Mouse (Mus musculus) intestine, embryonic 15.5 days (tissue): ENCODE measurements at regions not wholly inside any gene's neighbourhood (a gene's known extent, or its start where the extent isn't known, plus 50 kb on each side); places are given as distances from the start of the nearest gene placed in this dataset.
A peak's percentile ranks its signal among the peaks of the same experiment; 100 is the strongest.

Experiments used
- ATAC-seq: fragments of 200-750 bp; cut with Nextera tagmentation; 2 replicates; pipeline ENCODE4 v1.8.0; 2017; ENCODE audit warnings: moderate TSS enrichment, moderate library complexity
- H3K27ac ChIP-seq: fragments of 300-500 bp; sonication (generic); 2 replicates; pipeline ENCODE4 v1.5.1; 2015; ENCODE audit warnings: mild to moderate bottlenecking, inconsistent platforms
- H3K27me3 ChIP-seq: fragments of 300-500 bp; sonication (generic); replicated peaks from 2 replicates; pipeline ENCODE4 v1.6.1; 2015; ENCODE audit warnings: inconsistent platforms
- H3K36me3 ChIP-seq: fragments of 300-500 bp; sonication (generic); 2 replicates; pipeline ENCODE4 v1.6.1; 2015; ENCODE audit warnings: inconsistent platforms
- H3K4me1 ChIP-seq: fragments of 300-500 bp; sonication (generic); replicated peaks from 2 replicates; pipeline ENCODE4 v1.6.1; 2015; ENCODE audit warnings: inconsistent platforms
- H3K4me2 ChIP-seq: fragments of 300-500 bp; sonication (generic); replicated peaks from 2 replicates; pipeline ENCODE4 v1.6.1; 2015; ENCODE audit warnings: mild to moderate bottlenecking, inconsistent platforms
- H3K4me3 ChIP-seq: fragments of 300-500 bp; sonication (generic); replicated peaks from 2 replicates; pipeline ENCODE4 v1.5.1; 2015; ENCODE audit warnings: inconsistent platforms
- H3K9ac ChIP-seq: fragments of 300-500 bp; sonication (generic); 2 replicates; pipeline ENCODE4 v1.6.1; 2015; ENCODE audit warnings: inconsistent platforms
- H3K9me3 ChIP-seq: fragments of 300-500 bp; sonication (generic); 2 replicates; pipeline ENCODE4 v1.6.1; 2016; ENCODE audit warnings: inconsistent platforms
- WGBS: fragments of 180-500 bp; shearing (Covaris S2); methylation state at CpG from one replicate; pipeline ENCODE4 v1.1.7; 2015; 5-methylcytosine and 5-hydroxymethylcytosine counted together

DNA sequence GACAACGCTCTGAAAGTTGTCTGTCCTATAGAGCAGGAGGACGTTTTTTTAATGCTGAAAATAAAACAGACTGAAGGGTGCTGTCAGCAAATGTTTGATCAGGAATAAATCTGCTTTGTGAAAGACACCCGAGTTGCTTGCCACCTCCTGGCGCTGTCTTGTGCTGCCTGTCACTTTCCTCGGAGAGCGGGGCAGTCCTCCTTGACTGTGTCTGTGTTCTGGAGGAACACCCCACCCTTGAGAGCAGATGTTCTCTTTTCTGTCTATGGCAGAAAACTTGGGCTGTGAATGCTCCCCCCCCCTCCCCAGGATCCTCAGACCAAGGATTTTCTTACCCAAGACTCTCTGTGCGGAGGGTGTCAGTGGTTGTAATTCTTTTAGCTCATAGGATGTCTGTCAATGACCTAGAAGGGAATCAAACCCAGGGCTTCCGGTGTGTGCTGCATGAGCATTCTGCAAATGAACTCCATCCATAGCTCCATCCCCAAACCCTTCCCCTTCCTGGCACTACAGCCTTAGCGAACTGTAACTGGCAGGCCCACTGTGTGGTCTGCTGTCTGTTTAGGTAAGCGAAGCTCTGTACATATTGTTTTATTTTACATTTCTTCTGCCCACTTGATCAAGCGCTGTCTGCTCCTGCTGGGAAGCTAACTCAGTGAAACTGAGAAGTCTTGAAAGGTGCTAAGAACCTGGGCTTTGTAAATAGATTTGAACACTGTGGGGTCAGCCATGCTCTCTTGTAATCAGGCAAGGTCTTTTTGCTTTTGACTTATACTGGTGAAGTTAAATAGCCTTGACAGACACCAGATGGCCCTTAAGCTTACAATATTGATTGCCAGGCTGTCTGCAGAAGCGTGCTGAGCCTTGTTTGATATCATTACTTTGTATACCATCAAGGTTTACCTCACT lies 53.0 kb upstream of the Bach1 start:
- Histone ChIP-seq H3K36me3 (no peaks in the 10 kb centered on the region), H3K4me2 (0 out of 2 replicates have a peak overlapping the region, but pooled peaks have one; percentile 1), H3K27me3 (no peaks in the 10 kb centered on the region), H3K4me3 (no peak overlapping the region), H3K9ac (no peak overlapping the region), H3K9me3 (no peaks in the 10 kb centered on the region), H3K27ac (no peak overlapping the region), H3K4me1 (peaks cover 8% of the 10 kb centered on the region)
- 44% methylated on average over 12 of the region's 12 CpGs for WGBS
- ATAC-seq, result no peak; the same call in 1 of the 2 replicates

DNA sequence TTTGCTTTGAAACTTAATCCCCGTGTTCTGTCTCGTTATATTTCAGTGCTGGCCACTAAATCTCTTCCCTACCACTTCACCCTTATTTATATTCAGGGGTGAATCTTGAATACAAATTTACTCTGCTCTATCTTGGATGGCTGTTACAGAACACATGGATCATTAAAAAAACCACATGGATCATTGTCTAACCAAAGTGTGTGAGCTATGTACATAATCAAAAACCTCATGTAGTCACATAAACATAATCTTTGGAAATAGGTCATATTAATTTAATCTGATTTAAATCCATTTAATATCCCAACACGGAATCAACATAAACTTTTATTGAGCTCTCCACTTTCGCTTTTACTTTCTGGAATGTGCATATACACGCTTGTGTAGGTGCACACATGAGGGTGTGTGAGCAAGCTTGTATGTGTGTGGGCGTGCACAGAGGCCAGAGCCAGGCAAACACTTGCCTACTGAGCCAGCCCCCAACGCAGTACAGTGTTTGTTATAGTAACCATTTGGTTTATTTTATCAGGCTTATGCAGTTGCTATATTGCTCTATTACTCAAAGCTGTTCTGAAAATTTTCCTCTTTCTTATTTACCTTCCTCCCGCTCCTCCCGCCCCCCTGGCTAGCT lies 52.2 kb upstream of the Bach1 start:
- no peak overlapping the region for H3K9ac ChIP-seq
- 49% methylated on average over 9 of the region's 9 CpGs for WGBS
- peaks cover 8% of the 10 kb centered on the region for H3K4me1 ChIP-seq
- H3K4me2 ChIP-seq, result no peak overlapping the region
- ATAC-seq, result peak; percentile 52; the same call in 1 of the 2 replicates
- H3K27ac ChIP-seq, result no peak overlapping the region
- H3K4me3 ChIP-seq, result no peak overlapping the region
- no peaks in the 10 kb centered on the region for H3K27me3 ChIP-seq
- no peaks in the 10 kb centered on the region for H3K36me3 ChIP-seq
- no peaks in the 10 kb centered on the region for H3K9me3 ChIP-seq
